In genomic region chr7:70326176-70327035, GRCm38 (mm10) we compare ENCODE assay signal across 11 mouse cellular contexts. TPM values are rescaled to one million over a fixed set of nuclear protein-coding genes. Genes with fewer than 3 reads are reported as not detected.
A peak's percentile ranks its signal among the peaks of the same experiment; 100 is the strongest.
DNase-seq lines count a peak whose midpoint lies in the region; ATAC-seq and TF ChIP-seq lines count a peak whose summit lies in the region.
"Had no signal": no experiment of that assay in that cellular context is flagged by ENCODE, and none has a peak within 500 bp of the region (broad histone marks: within the 10 kb centered on the region; RNA-seq: fewer than 3 reads in every experiment).

No protein-coding gene starts in this region.

- no peak for ATAC-seq in lung, embryonic 14.5 days (ENCODE audit: insufficient read depth)
- ATAC-seq in hindbrain, embryonic 13.5 days (ENCODE audit: low FRiP score), result no peak
- no peak for ATAC-seq in neural tube, embryonic 13.5 days (ENCODE audit: low read depth)
- ATAC-seq in liver, postnatal 0 days, result no peak

- no peaks in the 10 kb centered on the region for H3K9me3 ChIP-seq in lung, embryonic 14.5 days (ENCODE audit: low read depth, low read length)
- no peaks in the 10 kb centered on the region for H3K9me3 ChIP-seq in hindbrain, embryonic 13.5 days
- H3K9me3 ChIP-seq in neural tube, embryonic 13.5 days, result no peaks in the 10 kb centered on the region
- H3K9me3 ChIP-seq in liver, postnatal 0 days (ENCODE audit: low read length), result no peaks in the 10 kb centered on the region
- H3K9me3 ChIP-seq: limb, embryonic 13.5 days had no signal

- 19% methylated on average over 21 of the region's 21 CpGs for WGBS in lung, embryonic 14.5 days
- WGBS in hindbrain, embryonic 13.5 days, result 3% methylated on average over 21 of the region's 21 CpGs
- 2% methylated on average over 21 of the region's 21 CpGs for WGBS in neural tube, embryonic 13.5 days
- 4% methylated on average over 21 of the region's 21 CpGs for whole genome bisulfite sequencing in liver, postnatal 0 days (ENCODE audit: insufficient replicate concordance)

- H3K4me1 ChIP-seq in lung, embryonic 14.5 days (ENCODE audit: insufficient read depth), result no peaks in the 10 kb centered on the region
- peaks cover 22% of the 10 kb centered on the region for H3K4me1 ChIP-seq in hindbrain, embryonic 13.5 days (replicated peaks)
- peaks cover 15% of the 10 kb centered on the region for H3K4me1 ChIP-seq in neural tube, embryonic 13.5 days (replicated peaks)
- H3K4me1 ChIP-seq in liver, postnatal 0 days (ENCODE audit: insufficient read depth), result 0 out of 2 replicates have a peak, but pooled peaks cover 7% of the 10 kb centered on the region

- peaks cover 63% of the 10 kb centered on the region for H3K27me3 ChIP-seq in lung, embryonic 14.5 days (ENCODE audit: insufficient read depth, low read length)
- peaks cover 96% of the 10 kb centered on the region for H3K27me3 ChIP-seq in hindbrain, embryonic 13.5 days
- H3K27me3 ChIP-seq in neural tube, embryonic 13.5 days, result peaks cover 98% of the 10 kb centered on the region
- H3K27me3 ChIP-seq in liver, postnatal 0 days (ENCODE audit: insufficient read depth, low read length), result peaks cover 67% of the 10 kb centered on the region

- no peaks in the 10 kb centered on the region for H3K36me3 ChIP-seq in lung, embryonic 14.5 days (ENCODE audit: insufficient read depth)
- H3K36me3 ChIP-seq in hindbrain, embryonic 13.5 days, result no peaks in the 10 kb centered on the region
- H3K36me3 ChIP-seq in neural tube, embryonic 13.5 days, result no peaks in the 10 kb centered on the region
- no peaks in the 10 kb centered on the region for H3K36me3 ChIP-seq in liver, postnatal 0 days (replicated peaks; ENCODE audit: insufficient read depth, low read length)
- H3K36me3 ChIP-seq: limb, embryonic 13.5 days had no signal

- TF ChIP-seq CTCF in lung, embryonic 14.5 days (IDR thresholded peaks at IDR 0.05; ENCODE audit: low read depth), result no peak
- TF ChIP-seq CTCF in liver, postnatal 0 days (IDR thresholded peaks at IDR 0.05; ENCODE audit: low read depth), result no peak

- 0 out of 2 replicates have a peak overlapping the region, but pooled peaks have one; percentile 1 for H3K4me3 ChIP-seq in lung, embryonic 14.5 days (ENCODE audit: low read depth, low read length)
- H3K4me3 ChIP-seq in hindbrain, embryonic 13.5 days, result peak overlapping the region; percentile 14
- no peak overlapping the region for H3K4me3 ChIP-seq in neural tube, embryonic 13.5 days
- no peak overlapping the region for H3K4me3 ChIP-seq in liver, postnatal 0 days (ENCODE audit: low read depth, low read length)
- H3K4me3 ChIP-seq: limb, embryonic 13.5 days had no signal

- H3K27ac ChIP-seq in lung, embryonic 14.5 days (ENCODE audit: low read depth), result no peak overlapping the region
- peak overlapping the region; percentile 40; the same call in 1 of the 2 replicates for H3K27ac ChIP-seq in hindbrain, embryonic 13.5 days
- H3K27ac ChIP-seq in neural tube, embryonic 13.5 days (replicated peaks), result no peak overlapping the region
- no peak overlapping the region for H3K27ac ChIP-seq in liver, postnatal 0 days (ENCODE audit: low read depth)
- H3K27ac ChIP-seq: limb, embryonic 13.5 days had no signal

- TF ChIP-seq EP300 in liver, postnatal 0 days (IDR thresholded peaks at IDR 0.05; ENCODE audit: low read depth), result no peak

- peak overlapping the region; percentile 32 for H3K4me2 ChIP-seq in lung, embryonic 14.5 days
- peak overlapping the region; percentile 43 for H3K4me2 ChIP-seq in hindbrain, embryonic 13.5 days
- H3K4me2 ChIP-seq in neural tube, embryonic 13.5 days, result peak overlapping the region; percentile 15; the same call in 1 of the 2 replicates
- no peak overlapping the region for H3K4me2 ChIP-seq in liver, postnatal 0 days (ENCODE audit: low read depth, low read length)
- H3K4me2 ChIP-seq: limb, embryonic 13.5 days had no signal

- peak; percentile 14 for DNase-seq in adrenal gland, postnatal 10 days
- no peak for DNase-seq in adrenal gland, adult 8-10 months
- no peak for DNase-seq in lung, embryonic 14.5 days
- no peak for DNase-seq in lung, postnatal 36 days
- DNase-seq in urinary bladder, postnatal 36 days (ENCODE audit: low spot score in 2 of 2), result no peak
- no peak for DNase-seq in liver, postnatal 0 days
- DNase-seq: cerebellum, adult 9-11 months had no signal

- no peak overlapping the region for H3K9ac ChIP-seq in lung, embryonic 14.5 days
- H3K9ac ChIP-seq in hindbrain, embryonic 13.5 days, result peak overlapping the region; percentile 24; the same call in 1 of the 2 replicates
- no peak overlapping the region for H3K9ac ChIP-seq in neural tube, embryonic 13.5 days
- no peak overlapping the region for H3K9ac ChIP-seq in liver, postnatal 0 days (replicated peaks)
- H3K9ac ChIP-seq: limb, embryonic 13.5 days had no signal

RNA-seq across cellular contexts. Expression of gene Nr2f2, which starts 40.1 kb away (rescaled TPM):
- 10 to 100 TPM; 78.3 to 79.6 TPM for total RNA-seq in adrenal gland, postnatal 10 days (2021)
- total RNA-seq in adrenal gland, adult 8-10 months (2022), result 100 to 1,000 TPM; 108 to 141 (median 120) TPM
- 142 and 146 TPM in 2 replicates for polyA plus RNA-seq in lung, embryonic 14.5 days (2014; fragmentation: Nextera tagmentation; extraction: Ambion mirVana)
- polyA plus RNA-seq in hindbrain, embryonic 13.5 days (2015; fragmentation: Nextera tagmentation; extraction: Ambion mirVana), result 118 and 134 TPM in 2 replicates
- polyA plus RNA-seq in neural tube, embryonic 13.5 days (2015; fragmentation: Nextera tagmentation; extraction: Ambion mirVana), result 85.5 and 87.8 TPM in 2 replicates
- 12.3 and 14.7 TPM in 2 replicates for polyA plus RNA-seq in liver, postnatal 0 days (2015; fragmentation: Nextera tagmentation; extraction: Ambion mirVana)
- total RNA-seq: megakaryocyte progenitor cell, adult 5-6 weeks had no signal

Comparison
In these comparisons a context has a peak if more than half of its experiments do, and no peak if none do; other contexts are left out.
1. H3K4me3 ChIP-seq: peak in lung, embryonic 14.5 days (single experiment) and hindbrain, embryonic 13.5 days (single experiment); none in neural tube, embryonic 13.5 days (single experiment) and liver, postnatal 0 days (single experiment).